Mouse (Mus musculus): ENCODE results near the gene Hsd17b11. TPM values are rescaled to one million over a fixed set of nuclear protein-coding genes. Genes with fewer than 3 reads are reported as not detected.
A peak's percentile ranks its signal among the peaks of the same experiment; 100 is the strongest.

Hsd17b11 gene
- polyA plus RNA-seq, 1 experiment from 2014 or later = 6.2 TPM

DNA sequence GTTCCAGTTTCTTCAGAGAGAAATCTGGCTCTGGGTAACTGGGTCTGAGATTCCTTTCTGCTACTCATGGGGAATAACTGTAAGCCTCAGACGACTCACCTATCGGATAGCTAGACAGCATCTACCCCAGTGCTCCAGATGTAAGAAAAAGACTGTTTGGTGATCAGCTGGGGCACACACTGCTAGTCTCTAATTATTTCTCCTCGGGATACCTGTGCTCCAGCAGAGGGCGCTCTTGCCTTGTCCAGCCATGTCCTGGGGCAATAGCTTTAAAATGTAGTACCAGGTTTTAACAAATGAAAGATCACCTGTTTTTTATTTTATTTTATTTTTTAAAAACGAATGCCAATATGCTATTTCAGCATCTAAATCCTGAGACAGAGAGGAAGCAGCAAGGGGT, 22.0 kb downstream of the Hsd17b11 start:
- peaks cover 5% of the 10 kb centered on the region; the same call in 1 of the 2 replicates for H3K36me3 ChIP-seq (ENCODE audit: control insufficient read depth, insufficient read depth, low read length)
- 0% methylated on average over 5 of the region's 5 CpGs for WGBS
- H3K4me3 ChIP-seq (ENCODE audit: low read length) = no peak overlapping the region
- no peak overlapping the region for H3K4me2 ChIP-seq (ENCODE audit: low read depth, low read length)
- no peak overlapping the region for H3K27ac ChIP-seq (ENCODE audit: low read length)
- no peak overlapping the region for H3K9ac ChIP-seq (ENCODE audit: low read length)
- peaks cover 5% of the 10 kb centered on the region; the same call in 1 of the 2 replicates for H3K4me1 ChIP-seq (replicated peaks; ENCODE audit: control insufficient read depth, insufficient read depth, low read length)
- H3K9me3 ChIP-seq (ENCODE audit: control insufficient read depth, low read length) = no peaks in the 10 kb centered on the region
- H3K27me3 ChIP-seq (ENCODE audit: control insufficient read depth, insufficient read depth, low read depth, low read length) = no peaks in the 10 kb centered on the region
- ATAC-seq (ENCODE audit: low read depth) = peak; percentile 45; the same call in 1 of the 2 replicates

DNA sequence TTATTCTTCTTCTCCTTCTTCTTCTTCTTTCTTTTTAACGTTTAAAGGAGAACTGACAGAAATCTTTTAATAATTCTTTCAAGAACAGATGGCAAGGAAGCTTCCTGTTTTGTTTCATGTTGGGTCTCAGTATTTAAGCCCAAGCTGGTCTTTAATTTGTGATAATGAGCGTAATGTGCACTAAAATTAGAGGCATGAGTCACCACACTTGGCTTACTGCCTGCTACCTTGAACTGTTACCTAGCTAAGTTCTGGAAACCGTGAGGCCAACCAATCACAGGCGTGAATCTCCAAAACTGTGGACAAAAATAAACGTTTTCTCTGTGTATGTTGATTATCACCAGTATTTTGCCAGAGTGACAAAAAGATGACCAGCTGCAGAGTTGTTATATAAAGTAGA, 23.0 kb downstream of the Hsd17b11 start:
- no peak for ATAC-seq (ENCODE audit: low read depth)
- Histone ChIP-seq H3K27ac (ENCODE audit: low read length) (no peak overlapping the region), H3K27me3 (ENCODE audit: control insufficient read depth, insufficient read depth, low read depth, low read length) (no peaks in the 10 kb centered on the region), H3K36me3 (ENCODE audit: control insufficient read depth, insufficient read depth, low read length) (0 out of 2 replicates have a peak, but pooled peaks cover 2% of the 10 kb centered on the region), H3K9me3 (ENCODE audit: control insufficient read depth, low read length) (no peaks in the 10 kb centered on the region), H3K4me1 (replicated peaks; ENCODE audit: control insufficient read depth, insufficient read depth, low read length) (peaks cover 4% of the 10 kb centered on the region; the same call in 1 of the 2 replicates), H3K9ac (ENCODE audit: low read length) (no peak overlapping the region), H3K4me3 (ENCODE audit: low read length) (no peak overlapping the region), H3K4me2 (ENCODE audit: low read depth, low read length) (no peak overlapping the region)
- 66% methylated on average over 5 of the region's 5 CpGs for WGBS

DNA sequence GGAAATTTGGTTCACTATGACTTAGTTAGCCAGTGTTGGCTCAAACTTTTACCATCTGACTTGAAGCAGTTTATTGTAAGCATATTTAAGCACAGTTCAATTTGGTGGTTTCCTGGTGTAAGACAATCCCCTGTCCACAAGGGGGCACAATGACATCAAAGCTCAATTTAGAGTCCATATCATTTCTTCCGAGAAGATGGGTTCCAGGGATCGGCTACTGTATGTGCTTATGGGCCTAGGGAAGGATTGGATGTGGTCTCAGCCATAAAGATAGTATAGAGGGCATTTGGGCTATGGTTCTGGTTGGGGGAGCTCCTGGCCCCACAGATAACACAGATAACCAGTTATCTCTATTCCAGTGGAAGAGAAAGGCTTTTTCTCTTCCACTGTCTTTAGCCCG, 26.5 kb downstream of the Hsd17b11 start:
- no peak overlapping the region for H3K27ac ChIP-seq (ENCODE audit: low read length)
- H3K4me1 ChIP-seq (replicated peaks; ENCODE audit: control insufficient read depth, insufficient read depth, low read length) = no peaks in the 10 kb centered on the region
- no peak overlapping the region for H3K9ac ChIP-seq (ENCODE audit: low read length)
- WGBS = 59% methylated on average over 3 of the region's 3 CpGs
- no peak overlapping the region for H3K4me3 ChIP-seq (ENCODE audit: low read length)
- no peak overlapping the region for H3K4me2 ChIP-seq (ENCODE audit: low read depth, low read length)
- no peak for ATAC-seq (ENCODE audit: low read depth)
- no peaks in the 10 kb centered on the region for H3K36me3 ChIP-seq (ENCODE audit: control insufficient read depth, insufficient read depth, low read length)
- no peaks in the 10 kb centered on the region for H3K9me3 ChIP-seq (ENCODE audit: control insufficient read depth, low read length)
- no peaks in the 10 kb centered on the region for H3K27me3 ChIP-seq (ENCODE audit: control insufficient read depth, insufficient read depth, low read depth, low read length)

DNA sequence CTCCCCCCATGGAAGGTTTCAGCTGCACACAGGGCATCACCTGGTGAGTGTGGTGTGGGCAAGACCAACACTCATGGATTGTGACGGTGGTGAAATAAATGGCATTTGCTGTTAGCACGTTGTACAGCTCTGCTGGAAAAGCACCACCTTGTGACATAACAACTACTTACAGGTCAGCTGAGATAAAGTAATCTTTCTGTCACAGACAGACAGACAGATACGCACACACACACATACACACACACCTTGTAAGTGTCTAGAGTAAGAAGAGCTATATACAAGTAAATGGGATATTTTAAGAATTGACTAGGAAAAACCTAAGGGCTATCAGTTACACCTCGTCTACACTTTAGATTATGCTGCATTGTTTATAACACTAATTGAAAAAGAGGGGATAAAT, 27.1 kb downstream of the Hsd17b11 start:
- peaks cover 3% of the 10 kb centered on the region; the same call in 1 of the 2 replicates for H3K36me3 ChIP-seq (ENCODE audit: control insufficient read depth, insufficient read depth, low read length)
- no peak overlapping the region for H3K4me3 ChIP-seq (ENCODE audit: low read length)
- no peaks in the 10 kb centered on the region for H3K9me3 ChIP-seq (ENCODE audit: control insufficient read depth, low read length)
- no peaks in the 10 kb centered on the region for H3K27me3 ChIP-seq (ENCODE audit: control insufficient read depth, insufficient read depth, low read depth, low read length)
- 82% methylated on average over 4 of the region's 4 CpGs for WGBS
- no peak for ATAC-seq (ENCODE audit: low read depth)
- no peaks in the 10 kb centered on the region for H3K4me1 ChIP-seq (replicated peaks; ENCODE audit: control insufficient read depth, insufficient read depth, low read length)
- no peak overlapping the region for H3K4me2 ChIP-seq (ENCODE audit: low read depth, low read length)
- H3K27ac ChIP-seq (ENCODE audit: low read length) = no peak overlapping the region
- H3K9ac ChIP-seq (ENCODE audit: low read length) = no peak overlapping the region

DNA sequence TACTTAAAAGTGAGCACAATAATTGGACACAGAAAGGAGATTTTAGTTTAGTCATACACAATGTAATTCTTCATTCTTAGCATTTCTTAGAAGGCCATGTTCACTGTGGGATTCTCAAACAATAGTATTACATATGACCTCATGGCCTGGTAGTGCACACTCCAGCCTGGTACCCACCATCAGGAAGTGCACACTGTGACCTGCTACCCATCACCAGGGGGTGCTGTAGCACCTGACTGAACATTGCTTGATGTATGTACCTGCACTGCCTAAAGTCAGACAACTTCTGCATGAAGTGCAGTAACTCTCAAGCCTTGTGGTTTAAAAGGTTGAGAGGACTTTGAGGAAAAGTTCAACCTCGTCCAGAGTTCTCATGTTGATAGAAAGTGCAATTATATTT, 28.1 kb downstream of the Hsd17b11 start:
- Histone ChIP-seq H3K36me3 (ENCODE audit: control insufficient read depth, insufficient read depth, low read length) (peaks cover 5% of the 10 kb centered on the region; the same call in 1 of the 2 replicates), H3K4me3 (ENCODE audit: low read length) (no peak overlapping the region), H3K4me1 (replicated peaks; ENCODE audit: control insufficient read depth, insufficient read depth, low read length) (no peaks in the 10 kb centered on the region), H3K9me3 (ENCODE audit: control insufficient read depth, low read length) (no peaks in the 10 kb centered on the region), H3K27me3 (ENCODE audit: control insufficient read depth, insufficient read depth, low read depth, low read length) (no peaks in the 10 kb centered on the region), H3K27ac (ENCODE audit: low read length) (no peak overlapping the region), H3K9ac (ENCODE audit: low read length) (no peak overlapping the region), H3K4me2 (ENCODE audit: low read depth, low read length) (no peak overlapping the region)
- ATAC-seq (ENCODE audit: low read depth) = no peak
- 78% methylated on average over 1 of the region's 1 CpGs for WGBS

DNA sequence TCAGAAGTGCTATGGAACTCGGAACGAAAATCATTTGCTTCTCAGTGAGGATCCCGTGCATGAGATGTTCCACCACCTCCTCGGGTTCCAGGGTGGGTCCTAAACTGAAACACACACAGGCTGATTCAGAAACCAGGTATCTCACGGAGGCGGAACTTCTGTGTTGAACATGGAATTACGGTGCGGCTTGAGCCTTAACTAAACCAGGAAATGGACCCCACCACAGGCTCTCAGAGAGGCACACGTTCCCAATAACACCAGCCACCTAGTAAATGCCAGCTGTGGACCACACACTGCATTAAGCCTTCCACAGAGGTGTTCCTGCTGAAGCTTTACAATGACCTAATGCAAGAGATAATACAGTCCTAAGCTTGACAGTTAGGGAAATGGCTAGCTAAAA, 28.9 kb downstream of the Hsd17b11 start:
- no peak overlapping the region for H3K27ac ChIP-seq (ENCODE audit: low read length)
- 84% methylated on average over 9 of the region's 9 CpGs for WGBS
- no peaks in the 10 kb centered on the region for H3K9me3 ChIP-seq (ENCODE audit: control insufficient read depth, low read length)
- no peaks in the 10 kb centered on the region for H3K27me3 ChIP-seq (ENCODE audit: control insufficient read depth, insufficient read depth, low read depth, low read length)
- no peak overlapping the region for H3K4me3 ChIP-seq (ENCODE audit: low read length)
- no peak overlapping the region for H3K9ac ChIP-seq (ENCODE audit: low read length)
- no peaks in the 10 kb centered on the region for H3K4me1 ChIP-seq (replicated peaks; ENCODE audit: control insufficient read depth, insufficient read depth, low read length)
- peaks cover 5% of the 10 kb centered on the region; the same call in 1 of the 2 replicates for H3K36me3 ChIP-seq (ENCODE audit: control insufficient read depth, insufficient read depth, low read length)
- ATAC-seq (ENCODE audit: low read depth) = no peak
- H3K4me2 ChIP-seq (ENCODE audit: low read depth, low read length) = no peak overlapping the region

DNA sequence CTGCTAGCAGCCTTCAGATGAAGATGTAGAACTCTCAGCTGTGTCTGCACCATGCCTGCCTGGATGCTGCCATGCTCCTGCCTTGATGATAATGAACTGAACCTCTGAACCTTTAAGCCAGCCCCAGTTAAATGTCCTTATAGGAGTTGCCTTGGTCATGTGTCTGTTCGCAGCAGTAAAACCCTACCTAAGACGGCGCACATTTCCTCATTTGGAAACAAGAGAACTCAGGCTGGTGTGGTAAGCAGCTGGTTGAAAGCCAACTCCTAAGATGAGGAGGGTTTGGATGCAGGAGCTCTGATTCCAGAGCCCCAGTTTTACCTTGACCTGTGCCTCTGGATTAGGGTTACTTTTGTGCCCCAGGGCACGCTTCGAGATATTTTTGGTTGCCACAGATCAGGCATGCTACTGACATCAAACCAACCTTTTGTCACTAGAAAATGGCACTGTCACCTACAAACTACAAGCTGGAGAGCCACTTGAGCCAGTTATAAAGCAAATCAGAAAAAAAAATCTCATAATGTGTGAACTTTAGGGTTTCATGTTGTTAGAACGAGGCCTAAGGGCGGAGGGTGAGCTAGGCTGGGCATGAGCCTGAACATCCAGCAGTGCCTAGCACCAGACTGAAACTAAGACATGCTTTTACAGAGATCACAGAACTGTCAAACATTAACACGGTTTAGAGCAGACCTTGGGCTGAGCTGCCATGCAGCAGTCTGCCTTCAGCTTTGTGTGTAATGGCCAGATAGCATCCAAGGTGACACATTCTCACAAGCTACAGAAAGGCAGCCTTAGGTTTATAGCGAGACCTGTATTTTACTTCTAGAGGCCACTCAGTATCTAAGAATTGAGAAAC, 40.8 kb downstream of the Hsd17b11 start:
- H3K4me3 ChIP-seq (ENCODE audit: low read length) = no peak overlapping the region
- no peak overlapping the region for H3K9ac ChIP-seq (ENCODE audit: low read length)
- no peaks in the 10 kb centered on the region for H3K4me1 ChIP-seq (replicated peaks; ENCODE audit: control insufficient read depth, insufficient read depth, low read length)
- 78% methylated on average over 9 of the region's 9 CpGs for WGBS
- ATAC-seq (ENCODE audit: low read depth) = no peak
- H3K27ac ChIP-seq (ENCODE audit: low read length) = no peak overlapping the region
- H3K36me3 ChIP-seq (ENCODE audit: control insufficient read depth, insufficient read depth, low read length) = no peaks in the 10 kb centered on the region
- no peaks in the 10 kb centered on the region for H3K9me3 ChIP-seq (ENCODE audit: control insufficient read depth, low read length)
- no peaks in the 10 kb centered on the region for H3K27me3 ChIP-seq (ENCODE audit: control insufficient read depth, insufficient read depth, low read depth, low read length)
- no peak overlapping the region for H3K4me2 ChIP-seq (ENCODE audit: low read depth, low read length)

DNA sequence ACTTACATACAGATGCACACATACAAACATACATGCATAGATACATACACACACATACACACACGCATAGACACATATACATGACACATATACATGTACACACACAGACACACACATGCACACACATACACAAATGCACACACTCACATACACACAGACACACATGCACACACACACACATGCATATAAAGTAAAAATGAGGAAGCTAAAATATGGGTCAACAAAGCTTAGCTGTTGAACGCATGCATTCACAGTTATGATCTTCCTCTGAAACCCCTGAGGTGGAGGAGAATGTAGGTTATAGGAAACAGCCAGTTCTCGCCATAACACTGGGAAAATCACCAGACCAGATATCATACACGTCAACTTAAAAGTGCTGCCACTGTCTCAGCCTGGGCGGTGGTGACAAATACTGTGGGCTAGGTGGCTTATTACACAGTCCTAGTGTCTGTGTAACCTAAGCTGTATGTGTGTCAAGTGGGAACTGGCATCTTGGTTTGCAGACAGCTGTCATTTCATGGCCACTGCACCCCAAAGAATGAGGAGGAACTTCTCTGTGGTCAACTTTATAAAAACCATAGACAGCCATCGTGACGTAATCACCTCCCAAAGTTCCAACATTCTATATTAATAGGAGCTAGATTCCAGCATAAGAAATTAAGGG, 43.7 kb downstream of the Hsd17b11 start:
- Histone ChIP-seq H3K9me3 (ENCODE audit: control insufficient read depth, low read length) (no peaks in the 10 kb centered on the region), H3K4me1 (replicated peaks; ENCODE audit: control insufficient read depth, insufficient read depth, low read length) (no peaks in the 10 kb centered on the region), H3K4me2 (ENCODE audit: low read depth, low read length) (no peak overlapping the region), H3K36me3 (ENCODE audit: control insufficient read depth, insufficient read depth, low read length) (no peaks in the 10 kb centered on the region), H3K27ac (ENCODE audit: low read length) (no peak overlapping the region), H3K9ac (ENCODE audit: low read length) (no peak overlapping the region), H3K27me3 (ENCODE audit: control insufficient read depth, insufficient read depth, low read depth, low read length) (no peaks in the 10 kb centered on the region), H3K4me3 (ENCODE audit: low read length) (no peak overlapping the region)
- WGBS = 85% methylated on average over 7 of the region's 7 CpGs
- ATAC-seq (ENCODE audit: low read depth) = no peak

DNA sequence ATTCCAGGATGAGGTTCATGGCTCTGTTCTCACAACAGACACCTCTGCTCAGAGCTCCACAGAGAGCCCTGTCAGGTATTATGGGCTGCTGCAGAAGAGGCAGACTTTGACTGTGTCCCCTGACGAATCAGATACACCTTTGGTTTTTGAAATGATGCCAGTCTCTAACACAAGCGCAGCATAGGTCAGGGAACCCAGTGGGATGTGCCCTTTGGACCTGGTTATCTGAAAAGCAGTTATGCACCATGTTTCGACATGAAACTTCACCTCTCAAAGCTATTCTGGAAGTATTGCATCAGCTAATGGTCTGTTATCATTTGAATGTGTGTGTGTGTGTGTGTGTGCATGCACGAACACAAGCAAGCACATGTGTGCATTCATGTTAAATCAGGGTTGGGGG, 44.4 kb downstream of the Hsd17b11 start, which contains the start of gene Hsd17b13:
TSS of gene Hsd17b13 (minus strand) at position 114 of the 400 bp plus-strand sequence.
- ATAC-seq (ENCODE audit: low read depth) = no peak
- Histone ChIP-seq H3K9ac (ENCODE audit: low read length) (no peak within 1 kb of the TSS), H3K9me3 (ENCODE audit: control insufficient read depth, low read length) (no peaks in the 10 kb centered on the region), H3K27me3 (ENCODE audit: control insufficient read depth, insufficient read depth, low read depth, low read length) (no peaks in the 10 kb centered on the region), H3K4me2 (ENCODE audit: low read depth, low read length) (no peak within 1 kb of the TSS), H3K4me1 (replicated peaks; ENCODE audit: control insufficient read depth, insufficient read depth, low read length) (no peaks in the 10 kb centered on the region), H3K27ac (ENCODE audit: low read length) (no peak within 1 kb of the TSS), H3K4me3 (ENCODE audit: low read length) (no peak within 1 kb of the TSS), H3K36me3 (ENCODE audit: control insufficient read depth, insufficient read depth, low read length) (no peaks in the 10 kb centered on the region)
- 68% methylated on average over 4 of the region's 4 CpGs for WGBS

Data from lung, embryonic 16.5 days (tissue).